Mouse (Mus musculus) liver, embryonic 13.5 days (tissue): Measurements from ENCODE around the gene Fbxw9. TPM values are rescaled to one million over a fixed set of nuclear protein-coding genes. Genes with fewer than 3 reads are reported as not detected.

ENCODE experiments used
- ATAC-seq: fragments of 200-750 bp; cut with Nextera tagmentation; 2 replicates; pipeline ENCODE4 v1.8.0; 2017; ENCODE audit warnings: low read depth, mild to moderate bottlenecking, moderate number of reproducible peaks, moderate library complexity
- DNase-seq: peaks from one replicate; pipeline ENCODE4 v3.0.0; 2022
- H3K27ac ChIP-seq: fragments of 300-500 bp; sonication (generic); 2 replicates; pipeline ENCODE4 v1.5.1; 2015; ENCODE audit warnings: moderate library complexity, mild to moderate bottlenecking, inconsistent platforms
- H3K27me3 ChIP-seq: fragments of 300-500 bp; sonication (generic); 2 replicates; pipeline ENCODE4 v1.6.1; 2015; ENCODE audit warnings: mild to moderate bottlenecking, inconsistent platforms
- H3K36me3 ChIP-seq: fragments of 300-500 bp; sonication (generic); 2 replicates; pipeline ENCODE4 v1.6.1; 2015; ENCODE audit warnings: mild to moderate bottlenecking, inconsistent platforms
- H3K4me1 ChIP-seq: fragments of 300-500 bp; sonication (generic); replicated peaks from 2 replicates; pipeline ENCODE4 v1.6.1; 2015; ENCODE audit warnings: inconsistent platforms
- H3K4me2 ChIP-seq: fragments of 300-500 bp; sonication (generic); 2 replicates; pipeline ENCODE4 v1.6.1; 2015; ENCODE audit warnings: inconsistent platforms, mild to moderate bottlenecking, moderate library complexity
- H3K4me3 ChIP-seq: fragments of 300-500 bp; sonication (generic); replicated peaks from 2 replicates; pipeline ENCODE4 v1.5.1; 2015; ENCODE audit warnings: mild to moderate bottlenecking, inconsistent platforms
- H3K9ac ChIP-seq: fragments of 300-500 bp; sonication (generic); 2 replicates; pipeline ENCODE4 v1.6.1; 2015; ENCODE audit warnings: mild to moderate bottlenecking, inconsistent platforms
- H3K9me3 ChIP-seq: fragments of 300-500 bp; sonication (generic); replicated peaks from 2 replicates; pipeline ENCODE4 v1.6.1; 2016; ENCODE audit warnings: inconsistent platforms
- WGBS: fragments of 180-500 bp; shearing (Covaris S2); methylation state at CpG from one replicate; pipeline ENCODE4 v1.1.7; 2015; ENCODE audit not compliant: insufficient replicate concordance; 5-methylcytosine and 5-hydroxymethylcytosine counted together
- polyA plus RNA-seq: library from polyadenylated mRNA; unstranded; fragments of >200 nt; fragmentation: Nextera tagmentation; extraction: Ambion mirVana; gene quantifications from 2 replicates; pipeline ENCODE4 v1.2.1, GENCODE M21; 2015

Gene Fbxw9
- polyA plus RNA-seq, 1 experiment from 2014 or later = 9.0 TPM

DNA sequence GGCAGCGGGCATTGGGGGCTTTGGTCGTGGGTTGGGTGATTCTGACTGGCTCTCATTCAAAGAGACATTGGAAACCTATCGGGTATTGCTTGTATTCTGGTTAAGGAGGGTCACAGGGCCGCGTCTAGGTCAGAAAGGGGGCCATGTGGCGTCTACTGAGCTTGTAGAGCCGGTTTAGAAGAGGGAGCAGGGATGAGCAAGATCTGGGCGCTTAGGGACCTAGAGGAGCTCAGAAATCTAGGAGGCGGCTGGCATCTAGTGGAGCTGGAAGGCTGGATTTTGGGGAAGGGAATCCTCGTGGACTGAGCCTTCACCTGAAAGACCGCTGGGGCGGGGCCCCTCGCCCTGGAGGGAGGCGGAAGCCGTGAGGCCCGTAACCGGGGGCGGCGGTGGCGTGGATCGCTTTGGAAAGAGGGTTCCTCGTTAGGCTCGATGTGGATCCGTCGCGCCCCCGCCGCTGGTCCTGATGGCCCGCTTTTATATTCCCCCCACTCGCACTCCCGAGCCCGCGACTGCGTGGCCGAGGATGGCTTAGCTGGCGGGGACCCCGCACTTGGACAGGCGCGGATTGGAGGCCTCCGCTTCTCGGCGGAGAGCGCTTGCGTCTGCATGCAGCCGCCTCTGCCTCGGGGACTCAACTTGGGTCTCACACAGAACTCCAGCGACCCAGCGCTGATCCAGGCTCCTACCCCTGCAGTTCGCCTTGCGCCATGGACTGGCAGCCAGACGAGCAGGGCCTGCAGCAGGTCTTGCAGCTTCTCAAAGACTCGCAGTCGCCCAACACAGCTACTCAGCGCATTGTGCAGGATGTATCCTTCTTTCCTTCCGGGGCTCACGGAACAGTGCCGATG, 21.9 kb upstream of the Fbxw9 start:
- peak; percentile 40 for ATAC-seq

DNA sequence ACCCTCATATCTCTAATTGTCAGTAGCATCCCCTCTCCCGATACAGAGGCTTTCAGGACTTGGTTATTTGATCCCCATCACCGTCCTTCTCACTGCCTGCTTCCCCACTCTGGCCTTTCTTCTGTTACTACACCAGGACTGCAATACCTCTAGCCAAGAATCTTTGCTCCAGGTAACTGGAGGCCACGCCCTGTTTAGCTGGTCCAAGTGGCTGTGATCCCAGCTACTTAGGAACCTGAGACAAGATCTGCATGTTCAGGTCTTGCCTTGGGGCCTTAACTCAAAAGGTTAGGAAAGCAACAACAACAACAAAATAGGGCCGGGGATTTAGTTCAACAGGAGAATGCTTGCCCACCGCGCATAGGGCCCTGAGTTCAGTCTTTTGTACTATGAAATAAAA, 16.2 kb upstream of the Fbxw9 start:
- 88% methylated on average over 6 of the region's 6 CpGs for WGBS

More for the DNA sequence above, 21.9 kb upstream of the Fbxw9 start:
- Histone ChIP-seq H3K36me3 (peaks cover 45% of the 10 kb centered on the region), H3K27ac (peak overlapping the region; percentile 97), H3K9me3 (no peaks in the 10 kb centered on the region), H3K4me1 (peaks cover 67% of the 10 kb centered on the region), H3K4me3 (peak overlapping the region; percentile 86), H3K4me2 (peak overlapping the region; percentile 93), H3K27me3 (no peaks in the 10 kb centered on the region), H3K9ac (peak overlapping the region; percentile 93)
- under 1% methylated on average over 57 of the region's 57 CpGs for WGBS
- peak; percentile 62 for DNase-seq

DNA sequence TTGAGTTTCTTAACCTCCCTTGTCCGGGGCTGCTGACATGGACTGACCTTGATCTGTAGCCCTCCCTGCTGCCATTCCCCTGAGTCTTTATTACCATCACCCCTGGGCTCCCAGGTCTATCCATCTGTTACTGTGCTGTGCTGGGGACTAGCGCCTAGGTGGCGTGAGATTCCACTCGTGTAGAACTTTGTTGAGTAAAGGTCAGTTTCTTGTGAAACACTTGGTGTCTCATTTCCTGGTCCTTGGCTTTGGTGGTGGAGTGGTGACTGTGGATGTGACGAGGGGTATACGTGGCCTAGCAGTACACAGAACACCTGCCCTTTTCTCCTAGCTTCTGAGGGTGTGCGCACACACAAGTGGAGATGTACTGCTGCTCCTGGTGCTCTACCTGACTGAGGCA, 2.5 kb upstream of the Fbxw9 start:
- Histone ChIP-seq H3K27me3 (no peaks in the 10 kb centered on the region), H3K9ac (no peak overlapping the region), H3K36me3 (peaks cover 50% of the 10 kb centered on the region), H3K9me3 (no peaks in the 10 kb centered on the region), H3K4me2 (no peak overlapping the region), H3K27ac (no peak overlapping the region), H3K4me3 (no peak overlapping the region), H3K4me1 (peaks cover 29% of the 10 kb centered on the region)
- ATAC-seq (no peak), DNase-seq (no peak)
- 80% methylated on average over 7 of the region's 7 CpGs for WGBS

More for the DNA sequence above, 16.2 kb upstream of the Fbxw9 start:
- Histone ChIP-seq H3K9me3 (no peaks in the 10 kb centered on the region), H3K4me3 (no peak overlapping the region), H3K27me3 (no peaks in the 10 kb centered on the region), H3K36me3 (peaks cover 92% of the 10 kb centered on the region), H3K27ac (no peak overlapping the region), H3K4me1 (peaks cover 35% of the 10 kb centered on the region), H3K4me2 (no peak overlapping the region), H3K9ac (no peak overlapping the region)
- ATAC-seq (no peak), DNase-seq (no peak)

DNA sequence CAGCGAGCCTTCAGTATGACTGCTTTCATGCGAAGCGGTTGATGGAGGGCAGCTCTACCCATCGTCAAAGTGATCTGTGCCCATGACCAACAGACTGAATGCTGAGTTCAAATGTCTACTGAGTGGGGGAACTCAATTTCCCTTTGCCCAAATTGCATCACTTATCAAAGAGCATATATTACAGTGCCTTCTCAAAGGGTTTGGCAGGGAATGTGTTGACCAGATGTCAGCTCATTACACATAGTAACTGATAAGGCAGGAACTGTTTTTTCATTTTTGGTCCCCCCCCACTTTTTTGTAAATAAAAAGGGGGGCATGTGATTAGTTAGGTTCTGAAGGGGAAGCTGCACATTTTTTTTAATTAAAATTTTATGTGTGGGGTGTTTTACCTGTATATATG, 2.7 kb downstream of the Fbxw9 start:
- 87% methylated on average over 4 of the region's 4 CpGs for WGBS
- H3K4me3 ChIP-seq = no peak overlapping the region
- no peak for ATAC-seq
- no peak for DNase-seq
- H3K27me3 ChIP-seq = no peaks in the 10 kb centered on the region
- H3K36me3 ChIP-seq = peaks cover 6% of the 10 kb centered on the region; the same call in 1 of the 2 replicates
- H3K4me1 ChIP-seq = peaks cover 35% of the 10 kb centered on the region
- no peak overlapping the region for H3K9ac ChIP-seq
- no peak overlapping the region for H3K4me2 ChIP-seq
- no peak overlapping the region for H3K27ac ChIP-seq
- H3K9me3 ChIP-seq = no peaks in the 10 kb centered on the region

DNA sequence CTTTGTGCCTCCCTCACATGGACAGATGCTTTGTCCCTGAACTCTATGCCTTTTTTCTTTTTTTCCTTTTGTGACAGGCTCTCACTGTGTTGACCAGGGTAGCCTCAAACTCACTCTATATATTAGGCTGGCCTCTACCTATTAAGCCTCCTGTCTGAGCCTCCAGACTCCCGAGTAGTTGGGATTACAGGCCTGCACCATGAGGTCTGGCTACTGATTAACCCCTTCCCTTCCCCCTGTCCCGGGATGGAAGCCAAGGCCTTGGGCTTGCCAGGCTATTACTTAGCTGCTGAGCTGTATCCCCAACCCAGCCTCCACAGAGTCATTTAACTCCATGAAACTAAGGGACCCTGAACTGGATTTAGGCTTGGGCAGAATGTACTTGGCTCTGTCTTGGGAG, 5.4 kb downstream of the Fbxw9 start:
- H3K27me3 ChIP-seq = no peaks in the 10 kb centered on the region
- H3K9ac ChIP-seq = no peak overlapping the region
- H3K36me3 ChIP-seq = peaks cover 6% of the 10 kb centered on the region; the same call in 1 of the 2 replicates
- DNase-seq = no peak
- no peak overlapping the region for H3K4me2 ChIP-seq
- 56% methylated on average over 2 of the region's 2 CpGs for WGBS
- peak; percentile 47 for ATAC-seq
- H3K4me1 ChIP-seq = peaks cover 24% of the 10 kb centered on the region
- H3K4me3 ChIP-seq = no peak overlapping the region
- H3K27ac ChIP-seq = peak overlapping the region; percentile 63
- no peaks in the 10 kb centered on the region for H3K9me3 ChIP-seq

DNA sequence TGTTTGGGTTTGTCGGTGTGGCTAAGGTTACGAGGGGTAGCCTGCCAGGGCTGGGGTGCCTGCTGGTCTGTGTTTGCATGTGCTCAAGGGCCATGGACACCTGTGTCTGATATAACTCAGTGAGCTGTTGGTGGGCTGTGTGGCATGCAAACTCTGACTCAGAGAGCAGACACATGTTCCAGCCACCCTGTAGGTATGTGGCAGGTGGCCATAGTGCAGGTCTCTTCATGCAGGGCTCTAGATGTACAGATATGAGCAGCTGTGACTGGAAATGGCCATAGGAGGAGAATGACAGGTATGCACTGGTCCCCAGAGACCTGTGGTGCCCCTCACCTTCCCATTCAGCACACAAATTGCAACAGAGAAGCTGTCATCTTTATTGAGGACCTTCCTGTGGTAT, 7.3 kb downstream of the Fbxw9 start:
- ATAC-seq = no peak
- no peak overlapping the region for H3K4me3 ChIP-seq
- no peak overlapping the region for H3K9ac ChIP-seq
- 86% methylated on average over 2 of the region's 2 CpGs for WGBS
- H3K9me3 ChIP-seq = no peaks in the 10 kb centered on the region
- no peaks in the 10 kb centered on the region for H3K27me3 ChIP-seq
- DNase-seq = no peak
- H3K36me3 ChIP-seq = peaks cover 6% of the 10 kb centered on the region; the same call in 1 of the 2 replicates
- H3K4me2 ChIP-seq = no peak overlapping the region
- H3K4me1 ChIP-seq = peaks cover 21% of the 10 kb centered on the region
- no peak overlapping the region for H3K27ac ChIP-seq

DNA sequence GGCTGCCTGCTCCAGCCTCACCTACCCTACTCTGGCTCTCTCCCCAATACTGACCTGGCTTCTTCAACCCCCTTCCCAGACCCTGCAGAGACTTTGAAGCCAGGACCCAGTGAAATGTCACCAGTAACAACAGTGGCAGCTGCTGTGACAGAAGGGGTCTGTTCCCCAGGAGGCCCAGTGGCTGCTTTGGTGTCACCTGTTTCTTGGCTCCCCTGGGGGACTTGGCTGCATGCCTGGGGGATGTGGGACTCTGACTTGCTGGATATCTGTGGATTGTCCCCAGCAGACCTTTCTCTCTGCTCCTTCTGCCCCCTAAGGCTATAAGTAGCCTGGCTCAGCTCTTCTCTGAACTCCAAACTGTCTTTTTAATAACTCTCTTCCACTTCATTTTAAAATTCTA, 8.1 kb downstream of the Fbxw9 start, which contains the start of gene Gm5741:
Gene Gm5741, minus strand, starts transcription at position 1 of the 400 bp plus-strand sequence.
- no peak within 1 kb of the TSS for H3K27ac ChIP-seq
- ATAC-seq (no peak), DNase-seq (no peak)
- H3K27me3 ChIP-seq = no peaks in the 10 kb centered on the region
- no peak within 1 kb of the TSS for H3K9ac ChIP-seq
- H3K4me1 ChIP-seq = peaks cover 29% of the 10 kb centered on the region
- H3K9me3 ChIP-seq = no peaks in the 10 kb centered on the region
- no peak within 1 kb of the TSS for H3K4me2 ChIP-seq
- peaks cover 7% of the 10 kb centered on the region; the same call in 1 of the 2 replicates for H3K36me3 ChIP-seq
- no peak within 1 kb of the TSS for H3K4me3 ChIP-seq

DNA sequence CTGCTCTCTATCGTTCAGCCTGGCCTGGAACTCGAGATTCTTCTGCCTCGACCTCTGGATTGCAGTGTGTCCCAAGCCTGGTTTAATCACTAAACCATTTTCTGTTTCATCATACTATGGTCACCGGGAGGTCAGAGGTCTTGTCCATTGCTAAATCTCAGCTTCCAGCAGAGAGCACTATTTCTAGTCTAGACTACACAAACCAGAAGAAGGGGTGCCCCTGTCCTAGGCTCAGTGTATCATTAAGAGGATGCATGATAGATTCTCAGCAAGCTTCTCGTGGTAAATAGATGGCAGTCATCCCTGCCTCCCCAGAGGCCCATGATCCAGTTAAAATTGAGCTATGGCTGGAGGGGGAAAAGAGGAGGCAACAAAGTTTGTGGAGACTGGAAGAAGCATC, 11.2 kb downstream of the Fbxw9 start:
- DNase-seq = no peak
- H3K36me3 ChIP-seq = peaks cover 33% of the 10 kb centered on the region
- peak overlapping the region; percentile 91 for H3K4me3 ChIP-seq
- ATAC-seq = peak; percentile 10; the same call in 1 of the 2 replicates
- H3K27me3 ChIP-seq = no peaks in the 10 kb centered on the region
- 67% methylated on average over 5 of the region's 5 CpGs for WGBS
- H3K9ac ChIP-seq = peak overlapping the region; percentile 93; the same call in 1 of the 2 replicates
- H3K9me3 ChIP-seq = no peaks in the 10 kb centered on the region
- peak overlapping the region; percentile 94 for H3K27ac ChIP-seq
- peak overlapping the region; percentile 77 for H3K4me2 ChIP-seq
- peaks cover 53% of the 10 kb centered on the region for H3K4me1 ChIP-seq

DNA sequence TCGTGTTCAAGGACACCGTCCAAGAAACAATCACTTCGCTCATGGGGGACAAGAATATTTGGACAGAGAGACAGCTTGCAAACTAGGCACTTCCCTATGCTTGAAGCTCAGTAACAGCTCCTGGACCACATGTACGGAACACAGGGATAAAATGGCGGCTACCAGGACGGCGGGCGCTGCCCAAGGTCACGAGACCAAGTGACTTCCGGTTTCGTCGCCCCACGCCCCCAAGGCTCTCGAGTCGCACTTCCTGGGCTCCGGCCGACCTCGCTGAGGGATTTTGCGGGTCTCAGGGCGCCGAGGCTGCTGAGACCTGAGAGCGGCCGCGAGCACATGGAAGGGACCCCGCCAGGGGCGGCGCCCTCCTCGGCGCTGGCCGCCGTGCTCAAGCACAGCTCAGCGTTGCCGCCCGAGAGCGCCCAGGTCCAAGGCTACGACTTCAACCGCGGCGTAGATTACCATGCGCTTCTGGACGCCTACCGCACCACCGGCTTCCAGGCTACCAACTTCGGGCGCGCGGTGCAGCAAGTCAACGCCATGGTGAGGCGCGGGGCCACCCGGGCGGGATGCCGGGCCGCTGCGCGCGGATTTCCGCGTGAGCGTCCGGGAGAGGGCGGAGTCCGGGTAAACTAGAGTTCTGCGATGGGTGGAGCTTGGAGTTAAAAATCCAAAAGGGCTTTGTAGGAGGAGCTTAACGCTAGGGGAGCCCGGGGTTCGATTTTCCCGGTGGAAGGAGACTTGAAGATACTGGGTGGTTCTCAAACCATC, 11.8 kb downstream of the Fbxw9 start, which contains the start of gene Dhps:
Gene Dhps, plus strand, starts transcription at position 244 of the 768 bp plus-strand sequence.
- Histone ChIP-seq H3K27ac (peak within 1 kb of the TSS; percentile 94), H3K4me2 (peak within 1 kb of the TSS; percentile 77), H3K36me3 (peaks cover 38% of the 10 kb centered on the region), H3K4me3 (peak within 1 kb of the TSS; percentile 91), H3K27me3 (no peaks in the 10 kb centered on the region), H3K4me1 (peaks cover 59% of the 10 kb centered on the region), H3K9ac (peak within 1 kb of the TSS; percentile 93), H3K9me3 (no peaks in the 10 kb centered on the region)
- WGBS = under 1% methylated on average over 66 of the region's 68 CpGs
- DNase-seq = peak; percentile 84
- ATAC-seq = peak; percentile 77

DNA sequence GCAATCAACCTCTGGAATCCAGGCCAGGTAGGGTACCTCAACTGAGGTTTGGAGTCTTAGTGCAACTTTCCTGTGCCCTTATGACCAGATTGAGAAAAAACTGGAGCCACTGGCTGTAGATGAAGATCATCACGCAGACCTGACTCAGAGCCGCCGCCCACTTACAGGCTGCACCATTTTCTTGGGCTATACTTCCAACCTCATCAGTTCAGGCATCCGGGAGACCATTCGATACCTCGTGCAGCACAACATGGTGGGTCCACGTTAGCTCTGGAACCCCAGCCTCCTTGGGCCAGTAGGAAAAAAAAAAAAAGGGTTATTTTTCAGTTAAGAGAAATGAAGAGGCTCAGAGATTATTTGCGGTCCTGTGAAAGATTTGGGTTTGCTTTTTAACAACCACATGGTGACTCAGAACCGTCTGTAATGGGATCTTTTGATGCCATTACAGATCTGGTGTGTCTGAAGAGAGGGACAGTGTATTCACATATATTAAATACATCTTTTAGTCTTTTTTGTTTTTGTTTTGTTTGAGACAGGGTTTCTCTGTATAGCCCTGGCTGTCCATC, 12.6 kb downstream of the Fbxw9 start:
- ATAC-seq (no peak), DNase-seq (no peak)
- Histone ChIP-seq H3K36me3 (peaks cover 42% of the 10 kb centered on the region), H3K4me3 (peak overlapping the region; percentile 91), H3K4me2 (peak overlapping the region; percentile 77), H3K4me1 (peaks cover 67% of the 10 kb centered on the region), H3K9me3 (no peaks in the 10 kb centered on the region), H3K27ac (peak overlapping the region; percentile 94), H3K27me3 (no peaks in the 10 kb centered on the region), H3K9ac (peak overlapping the region; percentile 93)
- WGBS = 37% methylated on average over 9 of the region's 9 CpGs
